Mouse (Mus musculus): ENCODE measurements at regions not wholly inside any gene's neighbourhood (a gene's known extent, or its start where the extent isn't known, plus 50 kb on each side); places are given as distances from the start of the nearest gene placed in this dataset.
A peak's percentile ranks its signal among the peaks of the same experiment; 100 is the strongest.

DNA sequence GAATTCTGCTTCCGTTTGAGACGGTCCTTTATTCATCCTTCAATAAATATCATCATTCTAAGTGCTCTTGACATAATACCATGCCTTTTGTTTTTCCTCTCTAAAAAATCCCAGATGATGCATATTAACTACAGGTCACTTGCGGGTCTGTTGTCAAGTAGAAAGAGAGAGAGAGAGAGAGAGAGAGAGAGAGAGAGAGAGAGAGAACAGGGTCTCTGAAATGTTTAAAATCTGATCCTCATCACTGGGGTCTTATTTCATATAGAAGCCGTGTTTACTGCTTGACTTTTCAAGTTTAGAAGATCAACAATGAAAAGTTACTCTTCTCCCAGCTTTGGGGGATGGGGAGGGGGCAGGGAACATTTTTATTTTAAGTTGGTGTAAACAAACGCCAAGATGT is 299.5 kb downstream of the Nr2f2 start:
- H3K9ac ChIP-seq (ENCODE audit: low read length) = no peak overlapping the region
- peaks cover 5% of the 10 kb centered on the region; the same call in 1 of the 2 replicates for H3K4me1 ChIP-seq (ENCODE audit: control insufficient read depth, insufficient read depth, low read length)
- no peak overlapping the region for H3K27ac ChIP-seq (ENCODE audit: low read length)
- no peaks in the 10 kb centered on the region for H3K9me3 ChIP-seq (replicated peaks; ENCODE audit: control insufficient read depth, low read length)
- no peak overlapping the region for H3K4me3 ChIP-seq (replicated peaks; ENCODE audit: low read length)
- no peaks in the 10 kb centered on the region for H3K36me3 ChIP-seq (ENCODE audit: control insufficient read depth, insufficient read depth, low read length)
- no peaks in the 10 kb centered on the region for H3K27me3 ChIP-seq (ENCODE audit: control insufficient read depth, insufficient read depth, low read length)
- ATAC-seq (ENCODE audit: insufficient read depth, low FRiP score) = no peak
- WGBS = 55% methylated on average over 5 of the region's 5 CpGs
- peak overlapping the region; percentile 22 for H3K4me2 ChIP-seq (ENCODE audit: low read depth, low read length)

DNA sequence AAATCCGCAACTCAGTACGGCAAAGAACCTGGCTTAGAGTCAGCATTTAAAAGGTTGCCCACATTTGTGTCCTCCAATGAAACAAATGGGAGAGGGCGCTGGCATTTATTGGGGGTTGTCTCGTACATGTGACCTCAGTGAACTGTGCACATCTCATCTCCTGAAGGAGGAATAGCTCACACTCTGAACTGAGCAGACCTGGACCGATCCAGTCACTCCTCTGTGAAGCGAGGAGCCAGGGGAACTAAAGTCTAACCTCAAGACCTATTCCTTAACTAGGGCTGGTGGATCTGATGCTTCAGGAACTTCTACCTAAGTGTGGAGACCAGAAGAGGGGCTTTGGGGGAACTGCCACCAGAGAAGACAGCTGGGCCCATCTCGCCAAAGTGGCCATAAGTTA is 300.1 kb downstream of the Nr2f2 start:
- WGBS = 90% methylated on average over 7 of the region's 7 CpGs
- ATAC-seq (ENCODE audit: insufficient read depth, low FRiP score) = no peak
- Histone ChIP-seq H3K36me3 (ENCODE audit: control insufficient read depth, insufficient read depth, low read length) (no peaks in the 10 kb centered on the region), H3K27ac (ENCODE audit: low read length) (no peak overlapping the region), H3K9ac (ENCODE audit: low read length) (no peak overlapping the region), H3K4me2 (ENCODE audit: low read depth, low read length) (no peak overlapping the region), H3K4me1 (ENCODE audit: control insufficient read depth, insufficient read depth, low read length) (peaks cover 5% of the 10 kb centered on the region; the same call in 1 of the 2 replicates), H3K27me3 (ENCODE audit: control insufficient read depth, insufficient read depth, low read length) (no peaks in the 10 kb centered on the region), H3K4me3 (replicated peaks; ENCODE audit: low read length) (no peak overlapping the region), H3K9me3 (replicated peaks; ENCODE audit: control insufficient read depth, low read length) (no peaks in the 10 kb centered on the region)

DNA sequence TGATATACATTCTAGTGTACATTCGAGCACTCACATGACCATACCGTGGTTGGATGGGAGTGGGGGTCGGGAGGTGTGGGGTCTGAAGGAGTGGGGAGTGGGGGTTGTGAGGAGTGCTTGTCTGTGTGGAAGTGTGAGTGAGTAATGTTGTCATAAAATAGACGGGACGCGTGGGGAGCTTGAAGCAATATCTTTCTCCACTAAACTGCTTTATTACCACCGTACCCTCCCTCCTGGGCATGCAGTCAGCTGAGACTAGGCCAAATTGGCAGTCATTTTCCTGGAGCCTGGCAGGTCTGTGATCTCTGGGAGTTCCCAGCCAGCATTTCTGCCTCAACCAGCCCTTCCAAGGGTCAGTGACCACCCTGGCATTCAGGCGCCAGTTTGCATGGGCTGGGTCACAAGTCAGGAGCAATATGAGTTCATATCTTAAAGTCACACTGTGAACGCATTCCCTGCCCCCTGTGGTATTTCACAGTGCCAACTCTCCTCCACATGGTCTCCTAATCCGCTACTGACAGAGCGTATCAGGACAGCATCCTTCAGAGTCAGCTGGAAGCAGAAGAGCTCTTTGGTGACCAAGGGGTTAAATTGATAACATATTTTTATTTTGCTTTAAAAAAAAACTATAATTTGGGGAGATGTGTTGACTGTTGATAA is 300.9 kb downstream of the Nr2f2 start:
- H3K36me3 ChIP-seq (ENCODE audit: control insufficient read depth, insufficient read depth, low read length) = no peaks in the 10 kb centered on the region
- 71% methylated on average over 11 of the region's 11 CpGs for WGBS
- H3K9me3 ChIP-seq (replicated peaks; ENCODE audit: control insufficient read depth, low read length) = no peaks in the 10 kb centered on the region
- H3K4me3 ChIP-seq (replicated peaks; ENCODE audit: low read length) = no peak overlapping the region
- H3K9ac ChIP-seq (ENCODE audit: low read length) = no peak overlapping the region
- H3K27me3 ChIP-seq (ENCODE audit: control insufficient read depth, insufficient read depth, low read length) = no peaks in the 10 kb centered on the region
- H3K4me2 ChIP-seq (ENCODE audit: low read depth, low read length) = no peak overlapping the region
- no peak overlapping the region for H3K27ac ChIP-seq (ENCODE audit: low read length)
- H3K4me1 ChIP-seq (ENCODE audit: control insufficient read depth, insufficient read depth, low read length) = peaks cover 5% of the 10 kb centered on the region; the same call in 1 of the 2 replicates
- no peak for ATAC-seq (ENCODE audit: insufficient read depth, low FRiP score)

DNA sequence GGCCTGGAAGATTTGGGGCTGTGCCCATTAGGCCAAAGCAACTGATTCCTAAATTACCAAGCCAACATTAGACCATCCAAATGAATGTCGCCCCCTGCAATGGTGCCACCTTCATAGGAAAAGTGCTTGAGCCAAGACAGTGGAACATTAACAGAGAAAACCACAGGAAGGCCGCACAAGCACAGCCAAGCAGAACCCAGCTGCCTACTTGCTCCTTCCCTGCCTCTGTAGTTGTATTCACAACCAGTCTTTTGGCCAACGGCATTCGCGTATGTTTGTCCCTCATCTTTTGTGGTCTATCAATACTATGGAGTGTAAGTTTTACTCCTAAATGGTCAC is 319.2 kb downstream of the Nr2f2 start:
- Histone ChIP-seq H3K27me3 (ENCODE audit: control insufficient read depth, insufficient read depth, low read length) (no peaks in the 10 kb centered on the region), H3K4me2 (ENCODE audit: low read depth, low read length) (no peak overlapping the region), H3K9ac (ENCODE audit: low read length) (no peak overlapping the region), H3K27ac (ENCODE audit: low read length) (no peak overlapping the region), H3K4me1 (ENCODE audit: control insufficient read depth, insufficient read depth, low read length) (no peaks in the 10 kb centered on the region), H3K4me3 (replicated peaks; ENCODE audit: low read length) (no peak overlapping the region), H3K9me3 (replicated peaks; ENCODE audit: control insufficient read depth, low read length) (no peaks in the 10 kb centered on the region), H3K36me3 (ENCODE audit: control insufficient read depth, insufficient read depth, low read length) (no peaks in the 10 kb centered on the region)
- ATAC-seq (ENCODE audit: insufficient read depth, low FRiP score) = no peak
- 93% methylated on average over 5 of the region's 5 CpGs for WGBS

DNA sequence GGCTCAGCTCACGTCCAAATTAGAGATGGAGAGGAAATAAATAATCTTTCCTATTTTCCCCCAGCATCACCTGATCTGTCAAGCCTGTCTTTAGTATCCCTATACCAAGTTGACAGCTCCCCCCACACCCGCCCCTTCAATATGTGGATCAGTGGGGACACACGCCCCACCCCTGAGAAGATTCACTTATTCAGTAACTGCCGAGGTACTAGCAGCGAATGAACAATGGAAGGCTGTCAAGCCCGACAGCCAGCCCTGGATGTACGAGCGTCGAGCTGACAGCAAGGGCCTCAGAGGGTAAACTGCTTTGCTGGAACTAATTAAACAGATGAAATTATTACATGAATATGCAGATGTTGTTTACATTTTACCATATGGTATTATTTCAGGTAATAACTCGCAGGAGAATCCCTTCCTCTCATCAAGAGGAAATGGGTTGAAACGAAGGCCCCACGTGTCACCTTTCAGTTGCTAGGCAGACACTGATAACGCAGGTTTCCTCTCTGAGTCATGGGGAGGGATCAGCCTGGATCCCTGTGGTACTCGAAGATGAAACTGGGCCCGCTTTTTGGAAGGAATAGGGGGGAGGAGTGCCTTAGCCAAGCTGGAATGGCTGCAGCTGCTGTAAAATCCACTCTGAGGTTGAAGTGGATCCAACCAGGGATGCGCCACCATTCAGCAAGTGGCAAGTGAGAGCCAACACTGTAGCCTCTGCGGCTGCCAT is 319.7 kb downstream of the Nr2f2 start:
- no peaks in the 10 kb centered on the region for H3K4me1 ChIP-seq (ENCODE audit: control insufficient read depth, insufficient read depth, low read length)
- H3K27ac ChIP-seq (ENCODE audit: low read length) = no peak overlapping the region
- no peak overlapping the region for H3K9ac ChIP-seq (ENCODE audit: low read length)
- H3K4me2 ChIP-seq (ENCODE audit: low read depth, low read length) = no peak overlapping the region
- H3K36me3 ChIP-seq (ENCODE audit: control insufficient read depth, insufficient read depth, low read length) = no peaks in the 10 kb centered on the region
- H3K27me3 ChIP-seq (ENCODE audit: control insufficient read depth, insufficient read depth, low read length) = no peaks in the 10 kb centered on the region
- 62% methylated on average over 17 of the region's 17 CpGs for WGBS
- H3K9me3 ChIP-seq (replicated peaks; ENCODE audit: control insufficient read depth, low read length) = no peaks in the 10 kb centered on the region
- no peak overlapping the region for H3K4me3 ChIP-seq (replicated peaks; ENCODE audit: low read length)
- no peak for ATAC-seq (ENCODE audit: insufficient read depth, low FRiP score)

DNA sequence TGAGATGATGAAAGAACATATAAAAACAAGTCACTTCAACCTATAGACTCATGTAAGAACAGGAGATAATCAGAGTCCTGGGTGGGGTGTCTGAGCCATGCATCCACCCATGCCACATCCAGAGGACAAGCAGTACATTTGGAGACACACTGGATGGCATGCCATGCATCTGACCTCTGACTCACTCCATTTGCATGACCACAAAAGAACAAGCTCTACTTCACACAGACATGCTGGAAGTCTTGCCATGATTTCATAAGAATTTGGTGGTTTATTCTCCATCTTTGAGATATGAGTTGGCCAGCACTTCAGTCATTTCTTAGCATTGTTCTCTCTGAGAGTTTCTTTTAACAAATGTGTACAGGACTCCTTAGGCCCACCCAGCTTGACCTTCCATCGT is 329.5 kb downstream of the Nr2f2 start:
- Histone ChIP-seq H3K9me3 (replicated peaks; ENCODE audit: control insufficient read depth, low read length) (no peaks in the 10 kb centered on the region), H3K27ac (ENCODE audit: low read length) (no peak overlapping the region), H3K4me1 (ENCODE audit: control insufficient read depth, insufficient read depth, low read length) (no peaks in the 10 kb centered on the region), H3K27me3 (ENCODE audit: control insufficient read depth, insufficient read depth, low read length) (no peaks in the 10 kb centered on the region), H3K9ac (ENCODE audit: low read length) (no peak overlapping the region), H3K4me3 (replicated peaks; ENCODE audit: low read length) (no peak overlapping the region), H3K4me2 (ENCODE audit: low read depth, low read length) (no peak overlapping the region), H3K36me3 (ENCODE audit: control insufficient read depth, insufficient read depth, low read length) (no peaks in the 10 kb centered on the region)
- ATAC-seq (ENCODE audit: insufficient read depth, low FRiP score) = no peak
- whole genome bisulfite sequencing = 51% methylated on average over 1 of the region's 1 CpGs

DNA sequence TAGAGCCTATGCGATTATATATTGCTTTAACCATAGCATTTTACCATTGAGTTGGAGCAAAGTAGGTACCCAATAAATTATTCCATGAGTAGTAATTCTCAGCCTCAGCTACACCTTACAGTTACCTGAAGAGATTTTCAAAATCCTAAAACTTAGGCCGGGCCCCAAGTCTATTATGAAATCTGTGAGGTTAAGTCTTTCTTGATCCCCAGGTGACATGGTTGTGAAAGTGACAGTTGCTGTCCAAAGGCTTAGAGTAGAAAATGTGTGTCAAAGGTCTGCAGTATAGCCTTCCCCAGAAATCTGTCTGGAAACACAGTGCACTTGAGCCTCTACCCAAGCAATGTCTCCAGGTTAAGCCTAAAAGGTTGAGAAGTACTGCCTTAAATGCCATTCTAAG is 333.7 kb downstream of the Nr2f2 start:
- no peaks in the 10 kb centered on the region for H3K9me3 ChIP-seq (replicated peaks; ENCODE audit: control insufficient read depth, low read length)
- no peak overlapping the region for H3K4me3 ChIP-seq (replicated peaks; ENCODE audit: low read length)
- WGBS = 90% methylated on average over 2 of the region's 2 CpGs
- no peaks in the 10 kb centered on the region for H3K27me3 ChIP-seq (ENCODE audit: control insufficient read depth, insufficient read depth, low read length)
- H3K27ac ChIP-seq (ENCODE audit: low read length) = no peak overlapping the region
- H3K9ac ChIP-seq (ENCODE audit: low read length) = no peak overlapping the region
- no peaks in the 10 kb centered on the region for H3K4me1 ChIP-seq (ENCODE audit: control insufficient read depth, insufficient read depth, low read length)
- ATAC-seq (ENCODE audit: insufficient read depth, low FRiP score) = no peak
- no peaks in the 10 kb centered on the region for H3K36me3 ChIP-seq (ENCODE audit: control insufficient read depth, insufficient read depth, low read length)
- H3K4me2 ChIP-seq (ENCODE audit: low read depth, low read length) = no peak overlapping the region

DNA sequence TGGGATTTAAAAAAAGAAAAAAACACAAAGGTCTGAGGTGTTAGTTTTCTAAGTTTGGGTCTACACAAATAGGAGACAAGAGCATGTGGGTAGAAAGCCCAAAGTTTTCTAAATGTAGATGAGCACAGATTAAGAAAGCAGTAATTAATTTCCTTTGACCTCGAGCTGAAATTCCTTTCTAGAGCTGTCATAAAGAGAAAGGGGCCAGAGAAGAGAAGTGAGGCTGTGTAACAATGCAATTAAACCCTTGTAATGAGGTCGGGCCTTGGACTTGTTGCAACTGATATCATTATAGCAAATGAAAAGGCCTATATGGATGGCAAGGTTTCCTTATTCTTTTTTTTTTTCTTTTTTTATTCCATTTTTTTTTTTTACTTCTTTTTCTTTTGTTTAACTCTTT is 337.2 kb downstream of the Nr2f2 start:
- H3K27ac ChIP-seq (ENCODE audit: low read length) = no peak overlapping the region
- no peaks in the 10 kb centered on the region for H3K27me3 ChIP-seq (ENCODE audit: control insufficient read depth, insufficient read depth, low read length)
- H3K4me2 ChIP-seq (ENCODE audit: low read depth, low read length) = no peak overlapping the region
- H3K9ac ChIP-seq (ENCODE audit: low read length) = no peak overlapping the region
- no peaks in the 10 kb centered on the region for H3K4me1 ChIP-seq (ENCODE audit: control insufficient read depth, insufficient read depth, low read length)
- no peak for ATAC-seq (ENCODE audit: insufficient read depth, low FRiP score)
- no peak overlapping the region for H3K4me3 ChIP-seq (replicated peaks; ENCODE audit: low read length)
- no peaks in the 10 kb centered on the region for H3K9me3 ChIP-seq (replicated peaks; ENCODE audit: control insufficient read depth, low read length)
- WGBS = 55% methylated on average over 2 of the region's 2 CpGs
- H3K36me3 ChIP-seq (ENCODE audit: control insufficient read depth, insufficient read depth, low read length) = no peaks in the 10 kb centered on the region

DNA sequence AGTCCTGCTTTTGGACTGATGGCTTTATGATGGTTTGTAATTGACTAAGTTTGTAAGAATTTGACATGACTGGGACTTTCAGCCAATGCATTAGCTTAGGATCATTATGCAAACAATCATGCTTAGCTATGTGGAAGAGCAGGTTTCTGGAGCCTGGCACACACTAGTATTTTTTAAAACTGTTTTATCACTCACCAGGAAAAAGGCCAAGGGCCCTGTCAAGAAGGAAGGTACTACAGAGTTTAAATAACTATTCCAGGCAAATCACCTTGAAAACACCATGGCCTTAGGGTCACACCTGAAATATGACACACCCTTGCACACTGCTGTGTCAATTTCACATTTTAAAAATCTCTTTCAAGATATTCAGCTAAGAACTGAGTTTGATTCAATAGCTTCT is 341.0 kb downstream of the Nr2f2 start:
- Histone ChIP-seq H3K36me3 (ENCODE audit: control insufficient read depth, insufficient read depth, low read length) (no peaks in the 10 kb centered on the region), H3K4me3 (replicated peaks; ENCODE audit: low read length) (no peak overlapping the region), H3K9ac (ENCODE audit: low read length) (no peak overlapping the region), H3K27ac (ENCODE audit: low read length) (peak overlapping the region; percentile 50; the same call in 1 of the 2 replicates), H3K9me3 (replicated peaks; ENCODE audit: control insufficient read depth, low read length) (no peaks in the 10 kb centered on the region), H3K27me3 (ENCODE audit: control insufficient read depth, insufficient read depth, low read length) (no peaks in the 10 kb centered on the region), H3K4me1 (ENCODE audit: control insufficient read depth, insufficient read depth, low read length) (no peaks in the 10 kb centered on the region), H3K4me2 (ENCODE audit: low read depth, low read length) (no peak overlapping the region)
- ATAC-seq (ENCODE audit: insufficient read depth, low FRiP score) = peak; percentile 33; the same call in 1 of the 2 replicates

All from stomach, embryonic 16.5 days (tissue).